Mouse (Mus musculus) stomach, embryonic 15.5 days (tissue): ENCODE measurements around the gene Inpp4b. TPM values are rescaled to one million over a fixed set of nuclear protein-coding genes. Genes with fewer than 3 reads are reported as not detected.

Experiments used
- ATAC-seq: fragments of 200-750 bp; cut with Nextera tagmentation; 2 replicates; pipeline ENCODE4 v1.8.0; 2017; ENCODE audit warnings: low read depth, moderate number of reproducible peaks, moderate TSS enrichment; ENCODE audit not compliant: insufficient read depth, low FRiP score
- H3K27ac ChIP-seq: fragments of 300-500 bp; sonication (generic); 2 replicates; pipeline ENCODE4 v1.5.1; 2015; ENCODE audit warnings: mild to moderate bottlenecking, inconsistent platforms
- H3K27me3 ChIP-seq: fragments of 300-500 bp; sonication (generic); replicated peaks from 2 replicates; pipeline ENCODE4 v1.6.1; 2015; ENCODE audit warnings: inconsistent platforms
- H3K36me3 ChIP-seq: fragments of 300-500 bp; sonication (generic); 2 replicates; pipeline ENCODE4 v1.6.1; 2015; ENCODE audit warnings: inconsistent platforms
- H3K4me1 ChIP-seq: fragments of 300-500 bp; sonication (generic); 2 replicates; pipeline ENCODE4 v1.6.1; 2015; ENCODE audit warnings: inconsistent platforms
- H3K4me2 ChIP-seq: fragments of 300-500 bp; sonication (generic); 2 replicates; pipeline ENCODE4 v1.6.1; 2015; ENCODE audit warnings: mild to moderate bottlenecking, inconsistent platforms
- H3K4me3 ChIP-seq: fragments of 300-500 bp; sonication (generic); replicated peaks from 2 replicates; pipeline ENCODE4 v1.5.1; 2015; ENCODE audit warnings: inconsistent platforms
- H3K9ac ChIP-seq: fragments of 300-500 bp; sonication (generic); 2 replicates; pipeline ENCODE4 v1.6.1; 2015; ENCODE audit warnings: inconsistent platforms
- H3K9me3 ChIP-seq: fragments of 300-500 bp; sonication (generic); 2 replicates; pipeline ENCODE4 v1.6.1; 2016; ENCODE audit warnings: inconsistent platforms
- WGBS: fragments of 180-500 bp; shearing (Covaris S2); methylation state at CpG from one replicate; pipeline ENCODE4 v1.1.7; 2015; 5-methylcytosine and 5-hydroxymethylcytosine counted together
- polyA plus RNA-seq: library from polyadenylated mRNA; unstranded; fragments of >200 nt; fragmentation: Nextera tagmentation; extraction: Ambion mirVana; gene quantifications from 2 replicates; pipeline ENCODE4 v1.2.1, GENCODE M21; 2015

Gene Inpp4b
- polyA plus RNA-seq, 1 experiment from 2014 or later = 6.7 TPM

GRCm38 (mm10) chr8:81751159-81751558 lies 408.8 kb downstream of the Inpp4b start:
- 66% methylated on average over 1 of the region's 1 CpGs for WGBS
- H3K4me2 ChIP-seq = no peak overlapping the region
- H3K9ac ChIP-seq = no peak overlapping the region
- no peaks in the 10 kb centered on the region for H3K36me3 ChIP-seq
- H3K4me3 ChIP-seq = no peak overlapping the region
- no peak overlapping the region for H3K27ac ChIP-seq
- no peaks in the 10 kb centered on the region for H3K9me3 ChIP-seq
- H3K4me1 ChIP-seq = no peaks in the 10 kb centered on the region
- ATAC-seq = no peak
- H3K27me3 ChIP-seq = no peaks in the 10 kb centered on the region

- Histone ChIP-seq H3K4me1 (no peaks in the 10 kb centered on the region), H3K4me3 (no peak overlapping the region), H3K9ac (no peak overlapping the region), H3K27me3 (no peaks in the 10 kb centered on the region), H3K4me2 (no peak overlapping the region), H3K27ac (no peak overlapping the region), H3K36me3 (no peaks in the 10 kb centered on the region), H3K9me3 (no peaks in the 10 kb centered on the region)
- no peak for ATAC-seq
- WGBS = 72% methylated on average over 3 of the region's 3 CpGs
Observed at GRCm38 (mm10) chr8:81756663-81757062, 414.3 kb downstream of the Inpp4b start.

GRCm38 (mm10) chr8:81757580-81758144 lies 415.3 kb downstream of the Inpp4b start:
- no peak overlapping the region for H3K9ac ChIP-seq
- no peak overlapping the region for H3K4me3 ChIP-seq
- H3K27ac ChIP-seq = no peak overlapping the region
- no peaks in the 10 kb centered on the region for H3K9me3 ChIP-seq
- no peaks in the 10 kb centered on the region for H3K4me1 ChIP-seq
- ATAC-seq = no peak
- H3K36me3 ChIP-seq = no peaks in the 10 kb centered on the region
- H3K4me2 ChIP-seq = no peak overlapping the region
- no peaks in the 10 kb centered on the region for H3K27me3 ChIP-seq
- 86% methylated on average over 2 of the region's 2 CpGs for WGBS

GRCm38 (mm10) chr8:81761466-81761865 lies 419.1 kb downstream of the Inpp4b start:
- Histone ChIP-seq H3K4me3 (no peak overlapping the region), H3K27me3 (no peaks in the 10 kb centered on the region), H3K9me3 (no peaks in the 10 kb centered on the region), H3K4me2 (no peak overlapping the region), H3K9ac (no peak overlapping the region), H3K27ac (no peak overlapping the region), H3K36me3 (no peaks in the 10 kb centered on the region), H3K4me1 (no peaks in the 10 kb centered on the region)
- ATAC-seq = no peak
- WGBS = 67% methylated on average over 4 of the region's 4 CpGs

- no peaks in the 10 kb centered on the region; the same call in 1 of the 2 replicates for H3K4me1 ChIP-seq
- H3K27ac ChIP-seq = no peak overlapping the region
- H3K4me3 ChIP-seq = no peak overlapping the region
- no peak overlapping the region for H3K4me2 ChIP-seq
- 86% methylated on average over 5 of the region's 5 CpGs for WGBS
- no peak for ATAC-seq
- no peaks in the 10 kb centered on the region for H3K9me3 ChIP-seq
- H3K36me3 ChIP-seq = no peaks in the 10 kb centered on the region
- no peak overlapping the region for H3K9ac ChIP-seq
- no peaks in the 10 kb centered on the region for H3K27me3 ChIP-seq
Observed at GRCm38 (mm10) chr8:81766033-81766432, 423.7 kb downstream of the Inpp4b start.

GRCm38 (mm10) chr8:81767411-81768312 lies 425.3 kb downstream of the Inpp4b start:
- H3K4me2 ChIP-seq = peak overlapping the region; percentile 50
- ATAC-seq = peak; percentile 58
- WGBS = 12% methylated on average over 12 of the region's 12 CpGs
- H3K9ac ChIP-seq = no peak overlapping the region
- H3K27ac ChIP-seq = peak overlapping the region; percentile 74
- H3K36me3 ChIP-seq = no peaks in the 10 kb centered on the region
- H3K9me3 ChIP-seq = no peaks in the 10 kb centered on the region
- H3K4me3 ChIP-seq = peak overlapping the region; percentile 28
- H3K27me3 ChIP-seq = no peaks in the 10 kb centered on the region
- H3K4me1 ChIP-seq = no peaks in the 10 kb centered on the region; the same call in 1 of the 2 replicates

- 25% methylated on average over 2 of the region's 2 CpGs for WGBS
- Histone ChIP-seq H3K27me3 (no peaks in the 10 kb centered on the region), H3K36me3 (no peaks in the 10 kb centered on the region), H3K9me3 (no peaks in the 10 kb centered on the region), H3K27ac (no peak overlapping the region; the same call in 1 of the 2 replicates), H3K9ac (no peak overlapping the region), H3K4me3 (no peak overlapping the region), H3K4me2 (peak overlapping the region; percentile 50), H3K4me1 (no peaks in the 10 kb centered on the region; the same call in 1 of the 2 replicates)
- ATAC-seq = peak; percentile 35; the same call in 1 of the 2 replicates
Observed at GRCm38 (mm10) chr8:81768313-81768675, 425.9 kb downstream of the Inpp4b start.

GRCm38 (mm10) chr8:81768731-81769445 lies 426.5 kb downstream of the Inpp4b start:
- 37% methylated on average over 2 of the region's 2 CpGs for WGBS
- H3K4me2 ChIP-seq = no peak overlapping the region

GRCm38 (mm10) chr8:81770603-81771276 lies 428.4 kb downstream of the Inpp4b start:
- H3K36me3 ChIP-seq = no peaks in the 10 kb centered on the region
- H3K27ac ChIP-seq = no peak overlapping the region
- no peak for ATAC-seq
- no peak overlapping the region for H3K9ac ChIP-seq
- H3K9me3 ChIP-seq = no peaks in the 10 kb centered on the region
- H3K4me3 ChIP-seq = no peak overlapping the region
- H3K4me2 ChIP-seq = no peak overlapping the region
- no peaks in the 10 kb centered on the region; the same call in 1 of the 2 replicates for H3K4me1 ChIP-seq
- no peaks in the 10 kb centered on the region for H3K27me3 ChIP-seq
- WGBS = 73% methylated on average over 6 of the region's 6 CpGs

More at GRCm38 (mm10) chr8:81768731-81769445, 426.5 kb downstream of the Inpp4b start:
- no peaks in the 10 kb centered on the region for H3K36me3 ChIP-seq
- H3K9ac ChIP-seq = no peak overlapping the region
- H3K27ac ChIP-seq = no peak overlapping the region
- H3K4me1 ChIP-seq = no peaks in the 10 kb centered on the region; the same call in 1 of the 2 replicates
- H3K27me3 ChIP-seq = no peaks in the 10 kb centered on the region
- ATAC-seq = no peak
- no peaks in the 10 kb centered on the region for H3K9me3 ChIP-seq
- H3K4me3 ChIP-seq = no peak overlapping the region

- no peaks in the 10 kb centered on the region for H3K36me3 ChIP-seq
- no peak overlapping the region for H3K9ac ChIP-seq
- no peak for ATAC-seq
- H3K4me2 ChIP-seq = no peak overlapping the region
- H3K4me3 ChIP-seq = no peak overlapping the region
- H3K27me3 ChIP-seq = no peaks in the 10 kb centered on the region
- no peaks in the 10 kb centered on the region for H3K4me1 ChIP-seq
- no peaks in the 10 kb centered on the region for H3K9me3 ChIP-seq
- whole genome bisulfite sequencing = 79% methylated on average over 5 of the region's 5 CpGs
- H3K27ac ChIP-seq = no peak overlapping the region
Observed at GRCm38 (mm10) chr8:81772855-81773254, 430.5 kb downstream of the Inpp4b start.

GRCm38 (mm10) chr8:81773305-81773965 lies 431.1 kb downstream of the Inpp4b start:
- H3K4me1 ChIP-seq = no peaks in the 10 kb centered on the region
- H3K4me3 ChIP-seq = no peak overlapping the region
- ATAC-seq = no peak; the same call in 1 of the 2 replicates
- H3K27ac ChIP-seq = no peak overlapping the region
- 58% methylated on average over 9 of the region's 9 CpGs for WGBS
- H3K9ac ChIP-seq = no peak overlapping the region
- no peaks in the 10 kb centered on the region for H3K36me3 ChIP-seq
- H3K27me3 ChIP-seq = no peaks in the 10 kb centered on the region
- no peaks in the 10 kb centered on the region for H3K9me3 ChIP-seq
- H3K4me2 ChIP-seq = no peak overlapping the region
